In the genomic region with DNA sequence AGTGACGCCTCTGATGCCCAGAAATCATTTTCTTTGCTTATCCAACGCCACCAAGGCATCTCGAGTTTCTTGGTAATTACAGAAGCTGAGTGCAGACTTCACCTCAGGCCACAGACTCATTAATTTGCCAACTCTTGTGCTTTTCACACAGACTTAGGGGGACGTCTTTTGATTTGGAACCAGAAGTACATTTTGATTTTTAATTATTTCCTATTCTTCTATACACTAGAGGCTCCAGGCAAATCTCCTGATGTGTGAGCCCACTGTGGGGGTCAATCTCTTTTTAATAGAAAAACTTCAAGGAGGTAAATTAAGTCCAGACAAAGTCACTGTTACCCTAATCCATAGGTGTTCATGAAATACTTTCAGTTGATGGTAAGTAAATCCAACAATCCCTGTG, we compare ENCODE assay signal across 25 mouse cellular contexts.
"Had no signal": no experiment of that assay in that cellular context is flagged by ENCODE, and none has a peak within 500 bp of the region (broad histone marks: within the 10 kb centered on the region; RNA-seq: fewer than 3 reads in every experiment).

No protein-coding gene starts in this region.

- H3K4me3 ChIP-seq: gastrocnemius, adult 2 months; heart, adult 2 months; heart, embryonic 13.5 days; heart, embryonic 15.5 days; hindbrain, embryonic 10.5 days; hindbrain, embryonic 12.5 days; kidney, embryonic 15.5 days; limb, embryonic 13.5 days; limb, embryonic 15.5 days had no signal

- H3K27ac ChIP-seq: gastrocnemius, adult 2 months; heart, adult 2 months; heart, embryonic 13.5 days; heart, embryonic 15.5 days; hindbrain, embryonic 10.5 days; hindbrain, embryonic 12.5 days; hindbrain, embryonic 14.5 days; kidney, embryonic 15.5 days; kidney, postnatal 0 days; limb, embryonic 13.5 days; limb, embryonic 15.5 days had no signal

- DNase-seq: gastrocnemius, adult 2 months; gastrocnemius, postnatal 10 days; gastrocnemius, postnatal 25 days; heart, adult 2 months; heart, postnatal 4 days; kidney, adult 11 months; kidney, adult 2 months; kidney, adult 9 months; kidney, postnatal 14 days; kidney, postnatal 36 days; layer of hippocampus, adult 9-11 months; layer of hippocampus, postnatal 36 days; left cerebral cortex, postnatal 4 days had no signal

- H3K9me3 ChIP-seq: heart, embryonic 13.5 days; heart, embryonic 15.5 days; hindbrain, embryonic 10.5 days; hindbrain, embryonic 12.5 days; kidney, embryonic 15.5 days; limb, embryonic 13.5 days; limb, embryonic 15.5 days had no signal

- H3K4me2 ChIP-seq: heart, embryonic 11.5 days; heart, embryonic 13.5 days; heart, embryonic 15.5 days; hindbrain, embryonic 12.5 days; hindbrain, embryonic 14.5 days; kidney, embryonic 15.5 days; limb, embryonic 13.5 days; limb, embryonic 15.5 days had no signal

- ATAC-seq: hindbrain, embryonic 16.5 days; intestine, embryonic 16.5 days had no signal

- H3K4me1 ChIP-seq: heart, embryonic 13.5 days; heart, embryonic 15.5 days; hindbrain, embryonic 12.5 days; kidney, embryonic 15.5 days; limb, embryonic 13.5 days; limb, embryonic 15.5 days had no signal

- H3K36me3 ChIP-seq: heart, embryonic 13.5 days; heart, embryonic 15.5 days; hindbrain, embryonic 10.5 days; hindbrain, embryonic 12.5 days; kidney, embryonic 15.5 days; limb, embryonic 13.5 days; limb, embryonic 15.5 days had no signal

- H3K27me3 ChIP-seq: heart, embryonic 13.5 days; heart, embryonic 15.5 days; hindbrain, embryonic 12.5 days; kidney, embryonic 15.5 days; limb, embryonic 15.5 days had no signal

- H3K9ac ChIP-seq: heart, embryonic 13.5 days; heart, embryonic 15.5 days; hindbrain, embryonic 12.5 days; hindbrain, embryonic 14.5 days; kidney, embryonic 15.5 days; limb, embryonic 13.5 days; limb, embryonic 15.5 days had no signal
